Mouse (Mus musculus) cerebellum, postnatal 4 days (tissue): ENCODE measurements at regions not wholly inside any gene's neighbourhood (a gene's known extent, or its start where the extent isn't known, plus 50 kb on each side); places are given as distances from the start of the nearest gene placed in this dataset.

Source experiments
- DNase-seq, 2 experiments: peaks; one replicate each; pipeline ENCODE4 v3.0.0; 2022; ENCODE audit warnings: low spot score in 2 of 2, mixed read lengths in 1 of 2

- DNase-seq, result no peak
Measured at GRCm38 (mm10) chr9:47129101-47129500, 130.6 kb downstream of the Gm4791 start.

DNA sequence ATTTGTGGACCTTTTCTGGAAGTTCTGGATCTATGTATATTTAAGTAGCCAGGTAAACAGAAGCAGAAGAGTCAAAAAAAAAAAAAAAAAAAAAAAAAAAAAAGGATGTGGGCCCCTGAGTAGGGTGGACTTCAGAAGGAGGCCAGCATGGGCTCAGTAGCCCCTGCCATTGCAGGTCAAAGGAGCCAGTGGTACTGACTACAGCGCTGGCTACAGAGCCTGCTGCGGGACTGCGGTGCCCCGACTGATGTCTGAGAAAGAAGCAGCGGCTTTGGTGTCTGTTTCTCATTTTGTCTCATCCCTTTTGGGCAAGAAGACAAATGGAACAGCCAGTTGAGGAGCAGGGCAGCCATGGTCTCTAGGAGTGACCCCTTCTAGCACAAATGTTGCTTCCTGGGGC is 134.9 kb downstream of the Gm4791 start:
- DNase-seq, result no peak

GRCm38 (mm10) chr9:47133873-47134272 is 135.3 kb downstream of the Gm4791 start:
- no peak for DNase-seq

- no peak for DNase-seq
Measured at GRCm38 (mm10) chr9:47134479-47134878, 135.9 kb downstream of the Gm4791 start.

GRCm38 (mm10) chr9:47136641-47137040 is 138.1 kb downstream of the Gm4791 start:
- no peak for DNase-seq

GRCm38 (mm10) chr9:47153471-47153870 is 154.9 kb downstream of the Gm4791 start:
- DNase-seq, result no peak

DNA sequence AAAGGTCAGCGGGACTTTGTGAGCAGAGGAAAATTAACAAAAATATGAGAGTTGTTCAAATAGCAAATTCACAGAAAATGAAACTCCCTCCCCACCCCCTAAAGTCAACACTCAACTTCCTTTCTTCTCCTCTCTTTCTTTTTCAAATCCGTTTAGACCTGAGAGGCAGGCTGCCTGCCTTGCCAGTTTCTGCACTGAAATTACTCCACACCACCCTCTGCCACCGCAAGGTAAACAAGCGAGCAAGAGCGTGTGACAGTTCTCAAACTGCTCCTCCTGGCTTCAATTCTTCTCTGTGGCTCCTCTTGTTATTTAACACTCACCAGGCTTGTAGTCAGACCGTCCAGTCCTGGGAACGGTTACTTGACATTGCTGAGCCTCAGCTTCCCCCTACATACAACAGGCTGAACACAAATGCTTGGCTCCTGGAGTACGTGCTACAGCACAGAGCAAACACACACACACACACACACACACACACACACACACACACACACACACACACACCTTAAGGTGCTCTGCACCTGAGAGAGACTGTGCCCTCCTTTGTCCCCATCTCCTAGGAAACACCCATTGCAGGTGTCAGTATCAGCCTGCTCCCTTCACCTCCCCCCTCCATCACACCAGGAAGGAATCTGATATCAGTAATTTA is 167.1 kb downstream of the Gm4791 start:
- no peak for DNase-seq

- no peak for DNase-seq
Measured at GRCm38 (mm10) chr9:47167681-47168240, 169.2 kb downstream of the Gm4791 start.

DNA sequence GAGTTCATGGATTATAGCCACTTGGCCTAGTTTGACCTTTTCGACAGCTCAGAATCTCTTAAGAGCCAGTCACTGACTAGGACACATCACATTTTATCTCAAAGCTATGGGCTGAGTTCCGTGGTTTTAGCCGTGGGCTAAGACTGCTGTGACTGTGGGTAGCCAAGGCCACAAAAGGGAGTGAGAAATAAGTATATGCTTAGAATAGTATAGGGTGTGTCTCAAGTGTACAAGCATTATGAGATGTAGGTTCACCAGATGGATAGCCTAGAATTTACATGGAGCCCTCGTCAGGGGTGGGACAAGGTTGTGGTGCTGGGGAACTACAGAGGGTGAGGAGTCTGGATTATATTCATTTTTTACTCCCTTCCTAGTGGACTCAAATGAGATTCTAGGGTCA is 177.5 kb downstream of the Gm4791 start:
- no peak for DNase-seq

DNA sequence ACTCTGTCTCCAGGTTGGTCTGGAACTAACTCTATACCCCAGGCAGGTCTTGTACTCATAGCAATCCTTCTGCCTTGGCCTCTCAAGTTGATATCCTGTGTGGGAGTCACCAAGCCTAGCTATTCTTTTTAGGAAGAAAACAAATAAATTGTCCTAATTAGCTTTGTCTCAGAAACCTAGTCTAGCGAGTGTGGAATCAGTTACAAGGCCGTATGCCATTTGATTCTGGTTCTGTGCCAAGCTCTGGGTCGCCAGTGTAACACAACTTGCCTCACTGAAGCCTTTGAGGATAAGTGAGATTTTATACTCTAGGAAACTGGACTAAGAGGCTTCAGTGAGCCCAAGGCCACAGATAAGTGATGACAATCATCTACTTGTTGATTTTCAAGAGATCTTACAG is 219.6 kb downstream of the Gm4791 start:
- DNase-seq, result no peak

DNA sequence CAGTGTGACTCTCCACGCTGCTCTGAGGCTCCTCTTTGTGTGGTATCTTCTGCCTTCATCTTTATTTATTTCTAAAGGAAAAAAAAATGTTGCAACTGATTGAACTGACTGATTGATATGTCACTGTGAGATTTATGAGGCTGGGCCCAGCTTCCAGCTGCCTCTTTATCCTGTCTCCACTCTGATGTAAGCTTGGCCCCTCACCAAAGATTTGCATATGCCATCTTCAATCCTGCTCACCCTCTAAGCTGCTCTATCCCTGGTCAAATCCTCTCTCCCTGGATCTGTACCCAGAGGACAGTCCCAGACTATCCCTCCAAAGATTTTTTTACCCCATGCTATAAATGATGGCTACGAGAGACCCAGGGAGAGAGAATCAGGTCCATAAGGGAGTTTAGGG is 225.0 kb downstream of the Gm4791 start:
- no peak for DNase-seq

DNA sequence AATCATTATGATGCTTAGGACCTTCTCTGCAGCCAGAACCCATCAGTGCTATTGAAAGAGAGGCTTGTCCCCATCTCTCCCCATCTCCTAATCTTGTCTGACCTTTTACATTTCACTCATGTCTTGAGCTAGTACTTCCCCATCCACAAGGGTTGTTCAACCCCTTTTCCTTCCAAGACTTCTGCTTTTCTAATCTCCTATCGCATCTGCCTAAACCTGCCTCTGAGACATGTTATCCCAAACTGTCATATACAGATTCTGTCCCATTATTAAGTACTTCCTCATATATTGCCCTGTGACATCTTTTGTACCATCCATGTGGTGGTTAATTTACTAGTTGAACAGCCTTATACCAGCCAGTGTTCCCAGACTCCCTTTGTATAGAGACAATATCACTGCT is 225.7 kb downstream of the Gm4791 start:
- DNase-seq, result no peak

- peak in 1 of 2 experiments; percentile 67 for DNase-seq
Measured at GRCm38 (mm10) chr9:47226476-47227271, 228.1 kb downstream of the Gm4791 start.

DNA sequence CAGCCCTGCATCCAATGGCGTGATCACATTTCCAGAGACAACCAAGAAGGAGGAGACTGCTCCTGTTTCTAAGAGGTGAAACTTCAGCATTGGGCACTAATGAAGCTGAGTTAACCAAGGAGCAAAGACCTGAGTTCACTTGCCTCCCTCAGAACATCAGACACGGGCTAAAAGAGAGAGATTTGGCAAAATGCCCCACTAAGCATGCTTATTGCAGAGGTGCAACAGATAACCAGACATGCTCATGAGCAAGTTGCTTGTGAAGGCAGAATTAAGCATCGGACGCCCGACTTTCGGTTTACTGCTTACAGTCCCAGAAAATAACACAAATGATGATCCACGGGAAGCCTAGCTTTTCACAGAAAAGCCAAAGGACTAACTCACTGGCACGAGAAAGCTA is 228.8 kb downstream of the Gm4791 start:
- DNase-seq, result no peak

DNA sequence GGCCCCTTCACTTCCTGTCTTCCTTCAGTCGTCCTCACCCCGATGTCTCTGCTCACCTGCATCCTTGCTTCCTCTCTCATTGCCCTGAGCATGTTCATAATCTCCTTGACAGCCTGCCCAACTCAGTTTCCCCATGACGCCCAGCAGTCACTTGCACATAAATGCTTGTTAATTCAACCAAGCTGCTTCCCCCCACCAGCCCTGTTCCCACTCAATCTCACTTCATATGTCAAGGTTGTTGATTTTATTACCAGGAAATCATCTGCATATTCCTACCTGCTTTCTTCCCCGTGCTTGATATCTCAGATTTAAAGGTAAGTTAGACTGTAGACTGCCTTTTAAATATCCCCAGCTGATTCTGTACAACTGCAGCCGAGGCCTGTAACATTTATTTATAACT is 230.2 kb downstream of the Gm4791 start:
- DNase-seq, result no peak

DNA sequence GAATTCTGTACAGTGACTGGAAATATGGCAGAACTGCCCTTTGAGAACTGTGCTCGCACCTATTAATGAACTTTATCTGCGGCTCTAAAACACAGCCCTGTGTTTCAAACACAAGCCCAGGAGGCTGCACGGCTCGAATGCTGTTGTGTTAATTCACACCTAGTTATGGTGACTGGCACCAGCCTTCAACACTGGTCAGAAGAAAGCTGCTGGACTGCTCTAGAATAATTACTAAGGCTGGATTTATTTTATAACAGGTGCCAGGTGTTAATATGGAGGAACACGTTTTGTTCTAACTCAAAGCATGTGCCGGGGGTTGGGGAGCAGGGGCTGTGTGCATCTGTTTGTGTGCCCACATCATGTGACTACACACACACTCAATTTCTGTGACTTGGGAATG is 230.8 kb downstream of the Gm4791 start:
- DNase-seq, result no peak

GRCm38 (mm10) chr9:47240950-47241349 is 242.4 kb downstream of the Gm4791 start:
- DNase-seq, result peak; percentile 35 to 79

DNA sequence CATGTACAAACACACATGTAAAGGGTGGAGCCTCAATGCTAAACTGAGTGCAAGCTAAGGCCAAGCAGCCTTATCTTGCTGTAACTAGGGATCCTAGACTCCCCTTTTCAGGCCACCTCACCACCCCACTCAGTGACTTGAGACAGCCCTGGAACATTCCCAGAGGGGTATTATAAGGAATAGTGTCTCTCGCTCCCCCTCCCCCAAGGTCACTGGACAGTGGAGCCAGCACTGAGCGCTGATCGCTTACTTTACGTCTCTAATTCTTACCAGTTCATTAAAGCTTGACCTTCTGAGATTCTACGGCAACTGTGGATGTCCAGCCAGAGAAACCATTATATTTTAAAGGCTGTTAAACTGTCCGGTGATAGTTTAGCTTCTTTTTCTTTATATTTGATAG is 243.5 kb downstream of the Gm4791 start:
- DNase-seq, result no peak

DNA sequence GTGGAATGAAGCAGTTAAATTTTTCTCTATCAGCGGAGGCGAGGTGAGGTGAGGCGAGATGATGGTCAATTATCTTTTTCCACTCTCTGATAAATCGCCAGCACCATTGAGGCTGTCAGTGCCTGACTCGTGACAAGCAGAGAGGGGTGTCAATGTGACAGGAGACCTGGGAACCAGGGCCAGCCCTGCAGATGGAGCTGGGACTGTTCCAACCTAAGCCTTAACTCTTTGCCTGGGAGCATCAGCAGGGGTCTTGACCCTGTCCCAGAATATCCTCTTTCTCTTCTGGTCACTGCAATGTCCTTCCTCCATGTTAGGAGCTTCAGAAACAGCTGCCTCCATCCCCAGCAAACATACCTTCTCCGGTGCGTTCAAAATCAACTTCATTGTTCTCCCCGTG is 244.0 kb downstream of the Gm4791 start:
- peak in 1 of 2 experiments; percentile 28 for DNase-seq

DNA sequence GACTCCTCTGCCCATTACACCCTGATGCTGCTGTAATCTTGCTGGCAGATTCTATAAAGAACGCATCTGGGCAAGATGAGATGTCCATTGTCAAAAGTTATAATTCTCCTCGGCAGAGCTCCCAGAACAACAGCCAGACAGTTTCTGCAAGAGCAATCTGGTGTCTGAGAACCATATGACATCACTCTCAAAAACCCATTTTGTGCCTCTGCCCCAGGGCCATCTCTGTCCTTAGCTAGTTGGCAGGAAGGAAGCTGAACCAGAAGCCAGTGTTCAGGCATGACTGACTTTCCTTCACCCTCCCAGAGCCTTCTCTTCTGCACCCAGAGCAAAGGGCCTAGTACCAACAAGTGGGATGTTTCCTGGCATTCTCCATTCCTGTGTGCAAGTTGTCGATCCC is 250.5 kb downstream of the Gm4791 start:
- peak in 1 of 2 experiments; percentile 23 for DNase-seq

GRCm38 (mm10) chr9:47251160-47251559 is 252.6 kb downstream of the Gm4791 start:
- DNase-seq, result no peak

DNA sequence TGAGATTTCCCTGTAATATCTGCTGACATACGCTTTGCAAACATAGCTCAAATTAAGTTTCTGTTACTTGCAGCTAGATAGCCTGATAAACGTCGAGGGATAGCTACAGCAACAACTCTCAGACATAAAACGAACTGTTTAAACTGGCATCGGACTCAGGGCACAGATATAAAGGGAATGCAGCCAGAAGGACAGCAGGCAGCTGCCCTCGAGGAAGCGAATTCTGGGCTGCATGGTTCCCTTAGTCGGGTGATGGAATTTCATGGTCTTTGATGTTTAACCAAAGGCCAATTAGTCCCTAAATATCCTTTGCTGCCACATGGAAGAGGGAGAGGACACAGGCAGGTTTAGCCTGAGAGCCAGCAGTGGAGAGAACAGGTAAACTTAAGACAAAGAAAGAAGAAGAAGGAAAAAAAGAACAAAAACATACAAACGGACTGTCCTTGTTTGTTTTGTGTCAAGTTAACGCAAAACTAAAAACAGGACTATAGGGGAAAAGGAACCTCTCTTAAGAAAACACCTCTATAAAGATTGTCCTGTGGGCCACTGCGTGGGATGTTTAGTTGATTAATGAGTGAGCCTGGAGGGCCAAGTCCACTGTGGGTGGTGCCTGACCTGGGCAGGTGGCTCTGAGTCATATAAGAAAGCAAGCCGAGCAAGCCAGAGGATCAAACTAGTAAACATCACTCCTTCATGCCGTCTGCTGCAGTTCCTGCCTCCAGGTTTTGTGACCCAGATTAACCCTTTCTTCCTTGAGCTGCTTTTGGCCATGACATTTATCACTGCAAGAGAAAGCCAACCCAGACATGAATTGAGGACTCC is 255.5 kb downstream of the Gm4791 start:
- DNase-seq, result no peak
